Mouse (Mus musculus) embryonic facial prominence, embryonic 12.5 days (tissue): ENCODE data around the gene Acpp. TPM values are rescaled to one million over a fixed set of nuclear protein-coding genes. Genes with fewer than 3 reads are reported as not detected.

Experiments
- ATAC-seq: fragments of 200-750 bp; cut with Nextera tagmentation; 2 replicates; pipeline ENCODE4 v1.8.0; 2017; ENCODE audit not compliant: insufficient number of reproducible peaks, insufficient read depth, low FRiP score, low TSS enrichment
- H3K27ac ChIP-seq: fragments of 300-500 bp; sonication (generic); 2 replicates; pipeline ENCODE4 v1.5.1; 2016; ENCODE audit warnings: mild to moderate bottlenecking
- H3K27me3 ChIP-seq: fragments of 300-500 bp; sonication (generic); 2 replicates; pipeline ENCODE4 v1.6.1; 2016; ENCODE audit warnings: mild to moderate bottlenecking, moderate library complexity
- H3K36me3 ChIP-seq: fragments of 300-500 bp; sonication (generic); 2 replicates; pipeline ENCODE4 v1.6.1; 2016; ENCODE audit warnings: mild to moderate bottlenecking
- H3K4me1 ChIP-seq: fragments of 300-500 bp; sonication (generic); 2 replicates; pipeline ENCODE4 v1.6.1; 2016
- H3K4me2 ChIP-seq: fragments of 300-500 bp; sonication (generic); replicated peaks from 2 replicates; pipeline ENCODE4 v1.6.1; 2016; ENCODE audit warnings: mild to moderate bottlenecking, moderate library complexity
- H3K4me3 ChIP-seq: fragments of 300-500 bp; sonication (generic); 2 replicates; pipeline ENCODE4 v1.5.1; 2016; ENCODE audit warnings: mild to moderate bottlenecking
- H3K9ac ChIP-seq: fragments of 300-500 bp; sonication (generic); 2 replicates; pipeline ENCODE4 v1.6.1; 2016; ENCODE audit warnings: mild to moderate bottlenecking, moderate library complexity
- H3K9me3 ChIP-seq: fragments of 300-500 bp; sonication (generic); 2 replicates; pipeline ENCODE4 v1.6.1; 2016; ENCODE audit warnings: mild to moderate bottlenecking, moderate library complexity
- WGBS: fragments of 180-500 bp; shearing (Covaris S2); methylation state at CpG from one replicate; pipeline ENCODE4 v1.1.7; 2016; 5-methylcytosine and 5-hydroxymethylcytosine counted together
- polyA plus RNA-seq: library from polyadenylated mRNA; unstranded; fragments of >200 nt; fragmentation: Nextera tagmentation; extraction: Ambion mirVana; gene quantifications from 2 replicates; pipeline ENCODE4 v1.2.1, GENCODE M21; 2016

Acpp gene
- polyA plus RNA-seq, 1 experiment from 2014 or later = 0.92 TPM

DNA sequence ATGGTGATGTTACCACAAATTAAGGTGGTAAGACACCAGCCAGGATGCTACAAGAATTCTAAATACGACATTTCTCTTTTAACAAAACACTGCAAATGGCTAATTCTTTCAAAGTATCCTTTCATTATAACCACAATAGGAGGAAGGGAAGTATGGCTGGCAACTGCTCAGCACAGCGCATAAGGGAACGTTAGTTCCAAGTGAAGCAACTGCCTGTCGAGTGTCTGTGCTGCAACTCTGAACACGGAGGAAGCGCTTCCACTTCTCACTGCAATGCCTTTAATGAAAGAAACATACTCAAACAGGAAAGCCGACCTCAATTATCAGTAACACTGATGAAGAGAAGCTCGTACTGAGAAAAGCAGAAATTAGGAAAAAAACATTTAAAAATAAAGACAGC, 98.5 kb downstream of the Acpp start:
- Histone ChIP-seq H3K4me2 (no peak overlapping the region), H3K36me3 (peaks cover 44% of the 10 kb centered on the region), H3K27me3 (no peaks in the 10 kb centered on the region), H3K4me1 (no peaks in the 10 kb centered on the region), H3K9ac (no peak overlapping the region), H3K4me3 (no peak overlapping the region), H3K9me3 (no peaks in the 10 kb centered on the region), H3K27ac (no peak overlapping the region)
- WGBS = 93% methylated on average over 8 of the region's 8 CpGs
- no peak for ATAC-seq

Other genes starting within 250 kb of the Acpp start
- gene Ackr4, start 210.8 kb downstream of the Acpp start, polyA plus RNA-seq = 0.62 and 0.82 TPM in 2 replicates
- 23.4 and 26.1 TPM in 2 replicates for gene Dnajc13, start 74.8 kb downstream of the Acpp start, polyA plus RNA-seq
- gene Cpne4, start 209.5 kb upstream of the Acpp start, polyA plus RNA-seq = 2.7 and 3.3 TPM in 2 replicates